Mouse (Mus musculus): ENCODE measurements around the gene Dnali1. TPM values are rescaled to one million over a fixed set of nuclear protein-coding genes. Genes with fewer than 3 reads are reported as not detected.
A peak's percentile ranks its signal among the peaks of the same experiment; 100 is the strongest.

The Dnali1 gene
- polyA plus RNA-seq (2011; ENCODE audit: insufficient read depth, insufficient read length, low replicate concordance, missing spikeins) = not detected in 2 replicates

DNA sequence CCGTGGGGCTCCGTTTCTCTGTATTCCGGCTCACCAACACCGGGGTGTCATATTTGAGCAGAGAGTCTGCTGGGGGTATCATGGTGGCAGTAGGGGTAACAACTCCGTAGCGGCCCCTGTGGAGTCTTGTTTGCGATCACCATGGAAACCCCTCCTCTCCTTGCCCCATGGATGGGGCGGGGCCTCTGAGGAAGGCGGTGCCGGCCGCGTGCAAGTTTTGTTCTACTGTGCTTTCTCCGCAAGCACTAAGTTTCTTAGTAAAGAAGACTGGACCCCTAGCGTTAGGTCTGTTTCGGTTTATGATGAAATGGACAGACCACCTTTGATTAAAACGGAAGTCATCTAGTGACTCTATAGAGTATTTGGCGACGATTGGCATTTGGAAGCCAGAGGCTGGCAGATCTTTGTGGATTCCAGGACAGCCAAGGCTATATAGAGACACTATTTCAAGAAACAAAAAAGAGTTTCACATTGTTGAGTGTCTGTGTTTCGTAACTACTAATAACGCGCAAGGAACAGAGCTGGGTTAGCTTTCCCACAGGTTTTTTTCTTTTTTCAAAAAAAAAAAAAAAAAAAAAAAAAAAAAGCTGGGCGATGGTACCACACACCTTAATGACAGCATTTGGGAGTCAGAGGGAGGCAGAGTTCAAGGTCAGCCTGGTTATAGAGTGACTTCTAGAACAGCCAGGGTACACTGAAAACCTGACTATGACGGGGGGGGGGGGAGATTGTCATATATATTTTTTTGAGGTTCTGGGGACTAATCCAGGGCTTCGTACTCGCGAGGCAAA, at the start of gene Dnali1:
Gene Dnali1, minus strand, starts transcription at position 187 of the 791 bp plus-strand sequence.
- Histone ChIP-seq H3K27ac (ENCODE audit: control insufficient read depth, insufficient read depth, low read depth, low read length, poor library complexity) (peak within 1 kb of the TSS; percentile 62), H3K4me3 (replicated peaks; ENCODE audit: control insufficient read depth, low read depth, low read length) (peak within 1 kb of the TSS; percentile 85), H3K4me1 (ENCODE audit: control insufficient read depth, insufficient read depth, low read length) (peaks cover 1% of the 10 kb centered on the region; the same call in 1 of the 2 replicates)
- WGBS = 3% methylated on average over 26 of the region's 26 CpGs
- no peak for TF ChIP-seq POLR2A (IDR thresholded peaks at IDR 0.05; ENCODE audit: borderline replicate concordance, control insufficient read depth, low read depth, low read length)
- no peak for TF ChIP-seq CTCF (IDR thresholded peaks at IDR 0.05; ENCODE audit: control insufficient read depth, insufficient read depth, low read length)

DNA sequence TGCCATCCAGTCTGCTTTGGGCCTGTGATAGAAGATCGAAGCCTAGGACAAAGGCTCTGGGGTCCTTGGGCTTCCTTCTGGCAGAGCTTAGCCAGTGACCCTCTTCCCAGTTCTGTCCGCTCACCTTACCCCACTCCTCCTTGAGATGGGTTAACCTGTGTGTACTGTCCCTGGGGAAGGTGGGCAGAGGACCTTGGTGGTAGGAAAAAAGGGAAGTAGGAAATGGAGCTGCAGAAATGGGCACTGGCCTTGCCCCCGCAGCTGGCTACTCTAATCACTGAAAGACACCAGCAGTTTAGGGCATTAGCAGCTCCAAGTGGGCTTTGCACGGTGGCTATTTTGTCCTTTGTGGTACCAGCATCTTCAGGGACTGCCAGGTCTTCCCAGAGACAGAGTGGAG, 49.6 kb upstream of the Dnali1 start:
- WGBS = 29% methylated on average over 4 of the region's 4 CpGs
- H3K4me3 ChIP-seq (replicated peaks; ENCODE audit: control insufficient read depth, low read depth, low read length) = no peak overlapping the region
- H3K4me1 ChIP-seq (ENCODE audit: control insufficient read depth, insufficient read depth, low read length) = peaks cover 19% of the 10 kb centered on the region
- TF ChIP-seq CTCF (IDR thresholded peaks at IDR 0.05; ENCODE audit: control insufficient read depth, insufficient read depth, low read length) = no peak
- TF ChIP-seq POLR2A (IDR thresholded peaks at IDR 0.05; ENCODE audit: borderline replicate concordance, control insufficient read depth, low read depth, low read length) = no peak
- peak overlapping the region; percentile 54 for H3K27ac ChIP-seq (ENCODE audit: control insufficient read depth, insufficient read depth, low read depth, low read length, poor library complexity)

DNA sequence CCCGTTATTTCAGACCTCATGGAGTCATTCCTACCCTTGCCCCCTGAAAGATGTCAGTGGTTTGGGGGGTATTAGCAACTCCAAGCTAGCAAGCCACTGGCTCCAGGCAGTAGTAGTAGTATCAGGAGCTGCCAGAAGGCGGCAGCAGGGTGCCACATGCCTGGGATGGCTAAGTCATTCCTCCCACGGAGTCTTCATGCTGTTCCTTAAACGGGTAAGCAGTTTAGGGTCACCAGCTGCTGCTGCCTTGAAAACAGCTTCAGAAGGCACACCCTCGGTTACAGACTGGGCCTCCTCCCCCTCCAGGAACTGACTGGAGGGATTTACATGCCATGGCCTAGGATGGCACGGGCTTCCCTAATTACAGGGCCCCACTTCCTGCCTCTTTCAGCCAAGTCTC, 49.1 kb upstream of the Dnali1 start:
- no peak for TF ChIP-seq POLR2A (IDR thresholded peaks at IDR 0.05; ENCODE audit: borderline replicate concordance, control insufficient read depth, low read depth, low read length)
- TF ChIP-seq CTCF (IDR thresholded peaks at IDR 0.05; ENCODE audit: control insufficient read depth, insufficient read depth, low read length) = peak; percentile 87
- H3K4me1 ChIP-seq (ENCODE audit: control insufficient read depth, insufficient read depth, low read length) = peaks cover 19% of the 10 kb centered on the region
- H3K27ac ChIP-seq (ENCODE audit: control insufficient read depth, insufficient read depth, low read depth, low read length, poor library complexity) = peak overlapping the region; percentile 54
- 1% methylated on average over 6 of the region's 6 CpGs for WGBS
- no peak overlapping the region for H3K4me3 ChIP-seq (replicated peaks; ENCODE audit: control insufficient read depth, low read depth, low read length)

DNA sequence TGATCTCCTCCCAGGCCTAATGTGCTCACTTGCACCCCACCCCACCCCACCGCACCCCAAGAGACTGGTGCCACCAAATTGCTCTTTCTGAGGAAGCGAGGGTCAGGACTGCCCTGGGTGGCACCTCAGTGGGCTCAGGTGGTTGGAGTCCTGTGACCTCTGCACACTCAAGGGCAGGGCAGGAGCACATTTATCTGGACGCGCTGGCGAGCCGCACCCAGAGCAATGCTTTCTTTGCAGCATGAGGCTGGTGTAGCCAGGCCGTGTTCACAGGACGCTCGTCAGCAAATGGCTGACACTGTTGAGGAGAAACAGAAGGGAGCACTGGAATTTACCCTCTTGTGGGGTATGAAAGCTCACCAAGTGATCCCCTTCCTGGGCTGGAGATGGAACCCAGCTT, 39.9 kb upstream of the Dnali1 start:
- TF ChIP-seq CTCF (IDR thresholded peaks at IDR 0.05; ENCODE audit: control insufficient read depth, insufficient read depth, low read length) (no peak), POLR2A (IDR thresholded peaks at IDR 0.05; ENCODE audit: borderline replicate concordance, control insufficient read depth, low read depth, low read length) (no peak)
- WGBS = 94% methylated on average over 9 of the region's 9 CpGs
- Histone ChIP-seq H3K4me3 (replicated peaks; ENCODE audit: control insufficient read depth, low read depth, low read length) (no peak overlapping the region), H3K27ac (ENCODE audit: control insufficient read depth, insufficient read depth, low read depth, low read length, poor library complexity) (no peak overlapping the region), H3K4me1 (ENCODE audit: control insufficient read depth, insufficient read depth, low read length) (no peaks in the 10 kb centered on the region; the same call in 1 of the 2 replicates)

DNA sequence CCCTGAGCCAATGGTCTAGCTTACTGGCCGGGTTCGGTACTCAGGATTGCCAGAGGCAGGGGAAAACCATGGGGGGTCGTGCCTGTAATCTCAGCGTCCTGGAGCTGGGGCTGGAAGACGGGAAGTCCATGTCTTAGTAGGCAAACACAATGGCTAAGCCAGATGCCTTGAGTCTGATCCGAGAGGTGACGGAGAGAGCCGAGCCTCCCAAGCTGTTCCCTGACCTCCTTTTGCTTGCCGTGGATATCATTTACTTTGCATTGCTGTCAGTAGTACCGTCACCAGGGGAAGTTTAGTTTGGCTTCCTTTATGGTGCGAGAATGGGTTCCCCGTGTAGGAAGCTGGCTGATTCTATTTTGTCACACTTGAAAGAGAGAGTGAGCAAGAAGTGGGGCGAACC, 35.8 kb upstream of the Dnali1 start:
- Histone ChIP-seq H3K4me3 (replicated peaks; ENCODE audit: control insufficient read depth, low read depth, low read length) (no peak overlapping the region), H3K27ac (ENCODE audit: control insufficient read depth, insufficient read depth, low read depth, low read length, poor library complexity) (no peak overlapping the region), H3K4me1 (ENCODE audit: control insufficient read depth, insufficient read depth, low read length) (no peaks in the 10 kb centered on the region)
- TF ChIP-seq CTCF (IDR thresholded peaks at IDR 0.05; ENCODE audit: control insufficient read depth, insufficient read depth, low read length) (no peak), POLR2A (IDR thresholded peaks at IDR 0.05; ENCODE audit: borderline replicate concordance, control insufficient read depth, low read depth, low read length) (no peak)
- WGBS = 85% methylated on average over 13 of the region's 13 CpGs

DNA sequence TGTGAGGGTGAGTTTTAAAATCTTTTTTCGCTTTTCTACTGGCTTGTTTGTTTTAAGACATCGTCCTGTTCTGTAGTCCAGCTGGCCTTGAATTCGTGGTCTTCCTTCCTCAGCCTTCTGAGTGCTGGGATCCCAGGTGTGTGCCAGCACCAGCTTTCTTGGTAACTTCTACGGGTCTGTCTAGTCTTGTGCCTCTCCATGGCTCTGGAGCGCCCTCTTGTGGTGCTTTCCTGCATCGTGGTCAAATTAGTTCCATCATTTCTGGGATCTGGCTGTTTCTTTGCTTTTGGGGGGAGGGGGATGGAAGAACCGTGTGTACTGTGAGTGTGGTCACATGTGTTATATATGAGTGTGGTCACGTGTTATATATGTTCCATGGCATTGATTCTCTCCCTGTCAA, 34.0 kb upstream of the Dnali1 start:
- 11% methylated on average over 8 of the region's 8 CpGs for WGBS
- H3K4me1 ChIP-seq (ENCODE audit: control insufficient read depth, insufficient read depth, low read length) = no peaks in the 10 kb centered on the region
- H3K4me3 ChIP-seq (replicated peaks; ENCODE audit: control insufficient read depth, low read depth, low read length) = no peak overlapping the region
- peak; percentile 95 for TF ChIP-seq CTCF (IDR thresholded peaks at IDR 0.05; ENCODE audit: control insufficient read depth, insufficient read depth, low read length)
- no peak for TF ChIP-seq POLR2A (IDR thresholded peaks at IDR 0.05; ENCODE audit: borderline replicate concordance, control insufficient read depth, low read depth, low read length)
- H3K27ac ChIP-seq (ENCODE audit: control insufficient read depth, insufficient read depth, low read depth, low read length, poor library complexity) = no peak overlapping the region

DNA sequence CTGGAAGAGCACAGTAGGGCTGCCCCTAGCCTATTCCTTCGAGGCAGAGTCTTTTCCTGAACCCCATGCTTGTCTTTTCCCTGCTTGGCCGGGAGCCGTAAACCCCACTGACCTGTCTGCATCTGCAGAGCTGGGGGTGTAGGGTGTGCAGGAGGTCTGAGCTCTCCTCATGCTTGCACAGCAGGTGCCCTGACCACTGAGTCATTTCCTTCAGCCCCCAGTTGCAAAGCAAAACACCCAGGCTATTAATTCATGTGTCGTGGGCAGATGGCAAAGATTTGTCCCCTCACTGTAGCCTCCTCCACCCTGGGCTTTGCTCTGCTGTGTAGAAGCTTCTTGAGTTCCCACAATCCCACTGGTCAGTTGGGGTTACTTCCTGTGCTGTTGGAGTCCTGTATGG, 31.9 kb upstream of the Dnali1 start:
- no peak for TF ChIP-seq CTCF (IDR thresholded peaks at IDR 0.05; ENCODE audit: control insufficient read depth, insufficient read depth, low read length)
- TF ChIP-seq POLR2A (IDR thresholded peaks at IDR 0.05; ENCODE audit: borderline replicate concordance, control insufficient read depth, low read depth, low read length) = no peak
- no peak overlapping the region for H3K27ac ChIP-seq (ENCODE audit: control insufficient read depth, insufficient read depth, low read depth, low read length, poor library complexity)
- H3K4me1 ChIP-seq (ENCODE audit: control insufficient read depth, insufficient read depth, low read length) = no peaks in the 10 kb centered on the region
- H3K4me3 ChIP-seq (replicated peaks; ENCODE audit: control insufficient read depth, low read depth, low read length) = no peak overlapping the region
- WGBS = 63% methylated on average over 4 of the region's 4 CpGs

DNA sequence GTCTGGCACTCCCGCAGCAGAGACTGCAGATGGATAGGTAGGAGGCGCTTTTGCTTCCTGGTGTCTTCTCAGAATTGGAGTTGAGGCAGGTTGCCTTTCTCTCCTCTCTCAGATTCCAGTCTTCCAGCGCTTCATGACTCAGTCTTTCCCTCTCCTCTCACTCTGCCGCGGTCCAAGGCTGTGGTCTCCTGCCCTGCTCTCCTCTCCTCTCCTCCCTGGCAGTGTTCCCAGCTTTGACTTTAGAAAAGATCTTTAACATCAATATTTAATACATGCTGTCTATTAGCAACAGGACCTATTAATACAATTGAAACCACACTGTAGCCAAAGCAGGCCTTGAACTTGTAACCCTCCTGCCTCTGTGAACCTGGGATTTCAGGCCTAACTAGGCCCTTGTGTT, 30.6 kb upstream of the Dnali1 start:
- H3K27ac ChIP-seq (ENCODE audit: control insufficient read depth, insufficient read depth, low read depth, low read length, poor library complexity) = no peak overlapping the region
- no peak overlapping the region for H3K4me3 ChIP-seq (replicated peaks; ENCODE audit: control insufficient read depth, low read depth, low read length)
- no peaks in the 10 kb centered on the region for H3K4me1 ChIP-seq (ENCODE audit: control insufficient read depth, insufficient read depth, low read length)
- 93% methylated on average over 5 of the region's 5 CpGs for WGBS
- TF ChIP-seq POLR2A (IDR thresholded peaks at IDR 0.05; ENCODE audit: borderline replicate concordance, control insufficient read depth, low read depth, low read length) = no peak
- no peak for TF ChIP-seq CTCF (IDR thresholded peaks at IDR 0.05; ENCODE audit: control insufficient read depth, insufficient read depth, low read length)

All from bone marrow, adult 2 months (tissue).